Mouse (Mus musculus) intestine, embryonic 14.5 days (tissue): ENCODE measurements at regions not wholly inside any gene's neighbourhood (a gene's known extent, or its start where the extent isn't known, plus 50 kb on each side); places are given as distances from the start of the nearest gene placed in this dataset.

Experiments
- ATAC-seq: fragments of 200-750 bp; cut with Nextera tagmentation; replicated peaks from 2 replicates; pipeline ENCODE4 v1.8.0; 2017; ENCODE audit warnings: low read depth, moderate number of reproducible peaks, moderate TSS enrichment, moderate library complexity; ENCODE audit not compliant: low FRiP score, low TSS enrichment
- DNase-seq: peaks from one replicate; pipeline ENCODE4 v3.0.0-alpha.2; 2018; ENCODE audit warnings: low spot score
- H3K27ac ChIP-seq: fragments of 300-500 bp; sonication (generic); 2 replicates; pipeline ENCODE4 v1.5.1; 2014; ENCODE audit warnings: low read depth, mild to moderate bottlenecking, control low read depth
- H3K27me3 ChIP-seq: fragments of 300-500 bp; sonication (generic); replicated peaks from 2 replicates; pipeline ENCODE4 v1.6.1; 2014; ENCODE audit warnings: low read length, control low read depth; ENCODE audit not compliant: control insufficient read depth, insufficient read depth
- H3K36me3 ChIP-seq: fragments of 300-500 bp; sonication (generic); 2 replicates; pipeline ENCODE4 v1.6.1; 2014; ENCODE audit warnings: low read length, control low read depth; ENCODE audit not compliant: control insufficient read depth, insufficient read depth
- H3K4me1 ChIP-seq: fragments of 300-500 bp; sonication (generic); replicated peaks from 2 replicates; pipeline ENCODE4 v1.6.1; 2014; ENCODE audit warnings: low read length, control low read depth, mixed read lengths; ENCODE audit not compliant: control insufficient read depth, insufficient read depth
- H3K4me2 ChIP-seq: fragments of 300-500 bp; sonication (generic); 2 replicates; pipeline ENCODE4 v1.6.1; 2014; ENCODE audit warnings: low read length
- H3K4me3 ChIP-seq: fragments of 300-500 bp; sonication (generic); 2 replicates; pipeline ENCODE4 v1.5.1; 2014; ENCODE audit warnings: low read depth, low read length, control low read depth, mixed read lengths
- H3K9ac ChIP-seq: fragments of 300-500 bp; sonication (generic); 2 replicates; pipeline ENCODE4 v1.6.1; 2014; ENCODE audit warnings: mild to moderate bottlenecking, low read length
- H3K9me3 ChIP-seq: fragments of 300-500 bp; sonication (generic); 2 replicates; pipeline ENCODE4 v1.6.1; 2016; ENCODE audit warnings: low read length, control low read depth; ENCODE audit not compliant: control insufficient read depth
- WGBS: fragments of 180-500 bp; shearing (Covaris S2); extraction: QIAGEN DNeasy Blood & Tissue Kit; methylation state at CpG from one replicate; pipeline ENCODE4 v1.1.7; 2014; 5-methylcytosine and 5-hydroxymethylcytosine counted together

GRCm38 (mm10) chr16:78457731-78458151, 80.7 kb upstream of the Btg3 start:
- Histone ChIP-seq H3K4me3 (no peak overlapping the region), H3K4me1 (no peaks in the 10 kb centered on the region), H3K27me3 (no peaks in the 10 kb centered on the region), H3K36me3 (no peaks in the 10 kb centered on the region), H3K9me3 (no peaks in the 10 kb centered on the region), H3K9ac (no peak overlapping the region), H3K27ac (no peak overlapping the region), H3K4me2 (no peak overlapping the region)
- WGBS, result 90% methylated on average over 8 of the region's 8 CpGs
- no peak for ATAC-seq
- no peak for DNase-seq

GRCm38 (mm10) chr16:78456345-78456744, 79.4 kb upstream of the Btg3 start:
- DNase-seq (no peak), ATAC-seq (no peak)
- Histone ChIP-seq H3K4me2 (no peak overlapping the region), H3K4me3 (no peak overlapping the region), H3K36me3 (no peaks in the 10 kb centered on the region), H3K4me1 (no peaks in the 10 kb centered on the region), H3K27me3 (no peaks in the 10 kb centered on the region), H3K27ac (no peak overlapping the region), H3K9me3 (no peaks in the 10 kb centered on the region), H3K9ac (no peak overlapping the region)
- 66% methylated on average over 10 of the region's 10 CpGs for WGBS

GRCm38 (mm10) chr16:78454509-78454908, 77.5 kb upstream of the Btg3 start:
- H3K36me3 ChIP-seq, result no peaks in the 10 kb centered on the region
- no peak overlapping the region for H3K4me3 ChIP-seq
- no peak overlapping the region for H3K4me2 ChIP-seq
- DNase-seq (no peak), ATAC-seq (no peak)
- no peaks in the 10 kb centered on the region for H3K27me3 ChIP-seq
- H3K27ac ChIP-seq, result no peak overlapping the region
- no peaks in the 10 kb centered on the region for H3K4me1 ChIP-seq
- 95% methylated on average over 9 of the region's 9 CpGs for WGBS
- no peaks in the 10 kb centered on the region for H3K9me3 ChIP-seq
- H3K9ac ChIP-seq, result no peak overlapping the region

GRCm38 (mm10) chr16:78452303-78452702, 75.3 kb upstream of the Btg3 start:
- ATAC-seq, result no peak; the same call in 1 of the 2 replicates

GRCm38 (mm10) chr16:78451750-78452149, 74.8 kb upstream of the Btg3 start:
- WGBS, result 91% methylated on average over 8 of the region's 8 CpGs
- H3K4me3 ChIP-seq, result no peak overlapping the region
- ATAC-seq (no peak), DNase-seq (no peak)
- H3K27me3 ChIP-seq, result no peaks in the 10 kb centered on the region
- no peaks in the 10 kb centered on the region for H3K36me3 ChIP-seq
- no peak overlapping the region for H3K27ac ChIP-seq
- no peak overlapping the region for H3K9ac ChIP-seq
- H3K9me3 ChIP-seq, result 0 out of 2 replicates have a peak, but pooled peaks cover 3% of the 10 kb centered on the region
- no peak overlapping the region for H3K4me2 ChIP-seq
- no peaks in the 10 kb centered on the region for H3K4me1 ChIP-seq

More at GRCm38 (mm10) chr16:78452303-78452702, 75.3 kb upstream of the Btg3 start:
- Histone ChIP-seq H3K27me3 (no peaks in the 10 kb centered on the region), H3K4me2 (no peak overlapping the region), H3K9me3 (0 out of 2 replicates have a peak, but pooled peaks cover 3% of the 10 kb centered on the region), H3K9ac (no peak overlapping the region), H3K4me1 (no peaks in the 10 kb centered on the region), H3K4me3 (no peak overlapping the region), H3K27ac (no peak overlapping the region), H3K36me3 (no peaks in the 10 kb centered on the region)
- DNase-seq, result no peak
- 12% methylated on average over 10 of the region's 10 CpGs for WGBS

- 79% methylated on average over 11 of the region's 11 CpGs for WGBS
- no peak for ATAC-seq
- no peak for DNase-seq
- H3K27me3 ChIP-seq, result no peaks in the 10 kb centered on the region
- no peak overlapping the region for H3K9ac ChIP-seq
- H3K36me3 ChIP-seq, result no peaks in the 10 kb centered on the region
- H3K4me3 ChIP-seq, result no peak overlapping the region
- H3K27ac ChIP-seq, result no peak overlapping the region
- no peak overlapping the region for H3K4me2 ChIP-seq
- H3K4me1 ChIP-seq, result no peaks in the 10 kb centered on the region
- 0 out of 2 replicates have a peak, but pooled peaks cover 3% of the 10 kb centered on the region for H3K9me3 ChIP-seq
Measured at GRCm38 (mm10) chr16:78451251-78451650, 74.3 kb upstream of the Btg3 start.

- ATAC-seq (no peak), DNase-seq (no peak)
- no peaks in the 10 kb centered on the region for H3K4me1 ChIP-seq
- H3K27ac ChIP-seq, result no peak overlapping the region
- no peaks in the 10 kb centered on the region for H3K36me3 ChIP-seq
- H3K9me3 ChIP-seq, result 0 out of 2 replicates have a peak, but pooled peaks cover 3% of the 10 kb centered on the region
- no peak overlapping the region for H3K4me3 ChIP-seq
- no peak overlapping the region for H3K4me2 ChIP-seq
- no peaks in the 10 kb centered on the region for H3K27me3 ChIP-seq
- WGBS, result 91% methylated on average over 8 of the region's 8 CpGs
- H3K9ac ChIP-seq, result no peak overlapping the region
Measured at GRCm38 (mm10) chr16:78449231-78449630, 72.2 kb upstream of the Btg3 start.

DNA sequence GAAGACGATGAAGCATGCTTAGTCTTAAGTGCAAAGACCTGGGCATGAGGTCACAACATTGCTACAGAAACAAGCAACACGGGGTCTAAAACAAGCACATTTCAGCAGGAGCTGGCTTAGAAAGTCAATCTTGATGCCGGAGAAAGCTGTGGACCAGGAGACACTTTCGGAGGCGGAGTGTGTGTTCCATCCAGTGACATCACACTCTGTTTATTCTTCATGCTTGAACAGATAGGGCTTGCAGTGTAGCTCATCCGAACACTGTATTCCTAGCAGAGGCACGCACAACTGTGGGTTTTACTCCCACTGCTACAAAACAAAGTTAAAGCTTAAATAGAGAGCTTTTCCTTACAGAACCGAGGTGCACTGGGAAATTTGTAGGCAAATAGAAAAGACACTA, 66.3 kb upstream of the Btg3 start:
- Histone ChIP-seq H3K4me2 (no peak overlapping the region), H3K4me1 (no peaks in the 10 kb centered on the region), H3K27me3 (no peaks in the 10 kb centered on the region), H3K36me3 (no peaks in the 10 kb centered on the region), H3K4me3 (no peak overlapping the region), H3K9me3 (no peaks in the 10 kb centered on the region), H3K27ac (no peak overlapping the region), H3K9ac (no peak overlapping the region)
- no peak for ATAC-seq
- no peak for DNase-seq
- 83% methylated on average over 8 of the region's 8 CpGs for WGBS

GRCm38 (mm10) chr16:78442830-78443229, 65.8 kb upstream of the Btg3 start:
- WGBS, result 87% methylated on average over 7 of the region's 7 CpGs
- ATAC-seq, result no peak
- Histone ChIP-seq H3K9me3 (no peaks in the 10 kb centered on the region), H3K27me3 (no peaks in the 10 kb centered on the region), H3K9ac (no peak overlapping the region), H3K4me2 (no peak overlapping the region), H3K36me3 (no peaks in the 10 kb centered on the region), H3K4me1 (no peaks in the 10 kb centered on the region), H3K4me3 (no peak overlapping the region), H3K27ac (no peak overlapping the region)
- no peak for DNase-seq
